In the genomic region with DNA sequence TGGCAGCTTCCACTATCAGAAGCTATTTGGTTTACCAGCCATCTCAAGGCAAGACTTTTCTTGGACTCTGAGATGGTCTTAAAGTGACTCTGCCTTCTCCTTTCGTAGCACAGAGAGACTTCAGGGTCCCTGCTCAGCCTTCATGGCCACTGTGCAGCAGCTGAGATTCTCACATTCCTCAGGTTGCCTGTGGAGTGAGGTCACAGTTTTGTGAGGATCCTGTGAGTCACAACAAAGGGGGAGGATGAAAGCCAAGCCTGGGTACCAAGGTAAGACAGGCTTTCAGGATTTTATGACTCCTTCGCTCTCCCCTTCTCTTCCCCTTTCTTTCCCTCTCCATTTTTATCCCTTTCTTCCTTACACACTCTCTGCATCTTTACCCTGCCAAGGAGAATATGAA, we compare ENCODE assay signal across 20 mouse cellular contexts.
"Had no signal": no experiment of that assay in that cellular context is flagged by ENCODE, and none has a peak within 500 bp of the region (broad histone marks: within the 10 kb centered on the region; RNA-seq: fewer than 3 reads in every experiment).

No protein-coding gene starts in this region.

- H3K4me3 ChIP-seq: liver, embryonic 15.5 days; megakaryocyte, embryonic 14.5 days; midbrain, embryonic 10.5 days; midbrain, embryonic 12.5 days; myocyte; neural tube, embryonic 13.5 days; neural tube, embryonic 15.5 days; stomach, embryonic 15.5 days had no signal

- H3K4me1 ChIP-seq: liver, embryonic 15.5 days; megakaryocyte, embryonic 14.5 days; midbrain, embryonic 10.5 days; midbrain, embryonic 12.5 days; stomach, embryonic 15.5 days had no signal

- DNase-seq: liver, postnatal 0 days; lung, adult 2 months; lung, postnatal 10 days; lung, postnatal 36 days; midbrain, embryonic 14.5 days; right cerebral cortex, postnatal 14 days; thymus, adult 2 months; thymus, postnatal 25 days; thymus, postnatal 4 days had no signal

- H3K36me3 ChIP-seq: liver, embryonic 15.5 days; midbrain, embryonic 10.5 days; midbrain, embryonic 12.5 days; neural tube, embryonic 13.5 days; neural tube, embryonic 15.5 days; stomach, embryonic 15.5 days had no signal

- H3K9me3 ChIP-seq: liver, embryonic 15.5 days; midbrain, embryonic 10.5 days; midbrain, embryonic 12.5 days; neural tube, embryonic 13.5 days; neural tube, embryonic 15.5 days; stomach, embryonic 15.5 days had no signal

- H3K27me3 ChIP-seq: liver, embryonic 15.5 days; megakaryocyte, embryonic 14.5 days; midbrain, embryonic 12.5 days; neural tube, embryonic 13.5 days; neural tube, embryonic 15.5 days; stomach, embryonic 15.5 days had no signal

- ATAC-seq: liver, postnatal 0 days; midbrain, embryonic 16.5 days had no signal

- H3K27ac ChIP-seq: liver, embryonic 15.5 days; macrophage; midbrain, embryonic 10.5 days; midbrain, embryonic 12.5 days; neural tube, embryonic 13.5 days; neural tube, embryonic 15.5 days; stomach, embryonic 15.5 days; stomach, postnatal 0 days had no signal
